Mouse (Mus musculus) limb, embryonic 13.5 days (tissue): ENCODE data around the gene Hs6st1. TPM values are rescaled to one million over a fixed set of nuclear protein-coding genes. Genes with fewer than 3 reads are reported as not detected.

Experiments used
- ATAC-seq: fragments of 200-750 bp; cut with Nextera tagmentation; 2 replicates; pipeline ENCODE4 v1.8.0; 2017; ENCODE audit warnings: low read depth, moderate number of reproducible peaks, moderate TSS enrichment; ENCODE audit not compliant: low FRiP score
- H3K27ac ChIP-seq: fragments of 300-500 bp; sonication (generic); 2 replicates; pipeline ENCODE4 v1.5.1; 2015; ENCODE audit warnings: inconsistent platforms, mild to moderate bottlenecking, moderate library complexity
- H3K27me3 ChIP-seq: fragments of 300-500 bp; sonication (generic); 2 replicates; pipeline ENCODE4 v1.6.1; 2015; ENCODE audit warnings: mild to moderate bottlenecking, inconsistent platforms
- H3K36me3 ChIP-seq: fragments of 300-500 bp; sonication (generic); 2 replicates; pipeline ENCODE4 v1.6.1; 2015; ENCODE audit warnings: inconsistent platforms, mild to moderate bottlenecking, moderate library complexity
- H3K4me1 ChIP-seq: fragments of 300-500 bp; sonication (generic); 2 replicates; pipeline ENCODE4 v1.6.1; 2015; ENCODE audit warnings: inconsistent platforms
- H3K4me2 ChIP-seq: fragments of 300-500 bp; sonication (generic); replicated peaks from 2 replicates; pipeline ENCODE4 v1.6.1; 2015; ENCODE audit warnings: inconsistent platforms, mild to moderate bottlenecking, moderate library complexity
- H3K4me3 ChIP-seq: fragments of 300-500 bp; sonication (generic); 2 replicates; pipeline ENCODE4 v1.5.1; 2015; ENCODE audit warnings: moderate library complexity, mild to moderate bottlenecking, inconsistent platforms
- H3K9ac ChIP-seq: fragments of 300-500 bp; sonication (generic); 2 replicates; pipeline ENCODE4 v1.6.1; 2015; ENCODE audit warnings: mild to moderate bottlenecking, inconsistent platforms
- H3K9me3 ChIP-seq: fragments of 300-500 bp; sonication (generic); 2 replicates; pipeline ENCODE4 v1.6.1; 2016; ENCODE audit warnings: inconsistent platforms
- WGBS: fragments of 180-500 bp; shearing (Covaris S2); methylation state at CpG from one replicate; pipeline ENCODE4 v1.1.7; 2015; 5-methylcytosine and 5-hydroxymethylcytosine counted together
- polyA plus RNA-seq: library from polyadenylated mRNA; unstranded; fragments of >200 nt; fragmentation: Nextera tagmentation; extraction: Ambion mirVana; gene quantifications from 2 replicates; pipeline ENCODE4 v1.2.1, GENCODE M21; 2015

Hs6st1 gene
- polyA plus RNA-seq, 1 experiment from 2014 or later, result 5.0 TPM

GRCm38 (mm10) chr1:36118061-36118685 is 50.0 kb downstream of the Hs6st1 start:
- no peak for ATAC-seq
- Histone ChIP-seq H3K9me3 (no peaks in the 10 kb centered on the region), H3K36me3 (no peaks in the 10 kb centered on the region), H3K4me1 (no peaks in the 10 kb centered on the region), H3K9ac (no peak overlapping the region), H3K27ac (no peak overlapping the region), H3K4me2 (no peak overlapping the region), H3K27me3 (no peaks in the 10 kb centered on the region), H3K4me3 (no peak overlapping the region)
- WGBS, result 84% methylated on average over 9 of the region's 9 CpGs

GRCm38 (mm10) chr1:36118958-36119357 is 50.8 kb downstream of the Hs6st1 start:
- H3K9me3 ChIP-seq, result no peaks in the 10 kb centered on the region
- H3K4me1 ChIP-seq, result no peaks in the 10 kb centered on the region
- WGBS, result 88% methylated on average over 3 of the region's 3 CpGs
- ATAC-seq, result no peak
- no peak overlapping the region for H3K4me3 ChIP-seq
- no peak overlapping the region for H3K4me2 ChIP-seq
- no peak overlapping the region for H3K9ac ChIP-seq
- no peak overlapping the region for H3K27ac ChIP-seq
- H3K27me3 ChIP-seq, result no peaks in the 10 kb centered on the region
- no peaks in the 10 kb centered on the region for H3K36me3 ChIP-seq

GRCm38 (mm10) chr1:36119426-36119825 is 51.2 kb downstream of the Hs6st1 start:
- no peak overlapping the region for H3K4me3 ChIP-seq
- WGBS, result 87% methylated on average over 4 of the region's 4 CpGs

GRCm38 (mm10) chr1:36121172-36121571 is 53.0 kb downstream of the Hs6st1 start:
- Histone ChIP-seq H3K36me3 (no peaks in the 10 kb centered on the region), H3K4me1 (no peaks in the 10 kb centered on the region), H3K9ac (no peak overlapping the region), H3K9me3 (0 out of 2 replicates have a peak, but pooled peaks cover 4% of the 10 kb centered on the region), H3K4me3 (no peak overlapping the region), H3K27ac (no peak overlapping the region), H3K27me3 (no peaks in the 10 kb centered on the region), H3K4me2 (no peak overlapping the region)
- no peak for ATAC-seq
- WGBS, result 89% methylated on average over 8 of the region's 8 CpGs

More at GRCm38 (mm10) chr1:36119426-36119825, 51.2 kb downstream of the Hs6st1 start:
- no peak for ATAC-seq
- no peak overlapping the region for H3K27ac ChIP-seq
- H3K36me3 ChIP-seq, result no peaks in the 10 kb centered on the region
- H3K4me1 ChIP-seq, result no peaks in the 10 kb centered on the region
- H3K9me3 ChIP-seq, result 0 out of 2 replicates have a peak, but pooled peaks cover under 1% of the 10 kb centered on the region
- H3K9ac ChIP-seq, result no peak overlapping the region
- H3K4me2 ChIP-seq, result no peak overlapping the region
- H3K27me3 ChIP-seq, result no peaks in the 10 kb centered on the region

GRCm38 (mm10) chr1:36125076-36125475 is 56.9 kb downstream of the Hs6st1 start:
- 67% methylated on average over 7 of the region's 7 CpGs for WGBS
- Histone ChIP-seq H3K9me3 (0 out of 2 replicates have a peak, but pooled peaks cover 4% of the 10 kb centered on the region), H3K27ac (no peak overlapping the region), H3K36me3 (no peaks in the 10 kb centered on the region), H3K9ac (no peak overlapping the region), H3K4me3 (no peak overlapping the region), H3K4me2 (no peak overlapping the region), H3K4me1 (no peaks in the 10 kb centered on the region), H3K27me3 (no peaks in the 10 kb centered on the region)
- no peak for ATAC-seq

- Histone ChIP-seq H3K36me3 (no peaks in the 10 kb centered on the region), H3K9ac (no peak overlapping the region), H3K4me1 (peaks cover 14% of the 10 kb centered on the region), H3K4me2 (no peak overlapping the region), H3K9me3 (0 out of 2 replicates have a peak, but pooled peaks cover 4% of the 10 kb centered on the region), H3K4me3 (no peak overlapping the region), H3K27me3 (no peaks in the 10 kb centered on the region), H3K27ac (no peak overlapping the region)
- 38% methylated on average over 4 of the region's 4 CpGs for WGBS
- ATAC-seq, result no peak
Measured at GRCm38 (mm10) chr1:36129126-36129525, 60.9 kb downstream of the Hs6st1 start.

GRCm38 (mm10) chr1:36129881-36130280 is 61.7 kb downstream of the Hs6st1 start:
- Histone ChIP-seq H3K9ac (no peak overlapping the region), H3K4me3 (no peak overlapping the region), H3K27me3 (no peaks in the 10 kb centered on the region), H3K4me1 (peaks cover 14% of the 10 kb centered on the region), H3K9me3 (no peaks in the 10 kb centered on the region), H3K27ac (no peak overlapping the region), H3K36me3 (no peaks in the 10 kb centered on the region), H3K4me2 (no peak overlapping the region)
- no peak for ATAC-seq
- 96% methylated on average over 8 of the region's 8 CpGs for WGBS

- H3K4me2 ChIP-seq, result no peak overlapping the region
- H3K4me1 ChIP-seq, result peaks cover 14% of the 10 kb centered on the region
- H3K9ac ChIP-seq, result no peak overlapping the region
- ATAC-seq, result no peak
- H3K36me3 ChIP-seq, result no peaks in the 10 kb centered on the region
- no peak overlapping the region for H3K27ac ChIP-seq
- no peaks in the 10 kb centered on the region for H3K9me3 ChIP-seq
- H3K4me3 ChIP-seq, result no peak overlapping the region
- WGBS, result 82% methylated on average over 4 of the region's 4 CpGs
- H3K27me3 ChIP-seq, result no peaks in the 10 kb centered on the region
Measured at GRCm38 (mm10) chr1:36130307-36131035, 62.3 kb downstream of the Hs6st1 start.

GRCm38 (mm10) chr1:36131154-36131553 is 63.0 kb downstream of the Hs6st1 start:
- peaks cover 14% of the 10 kb centered on the region for H3K4me1 ChIP-seq
- WGBS, result 53% methylated on average over 4 of the region's 4 CpGs
- no peaks in the 10 kb centered on the region for H3K27me3 ChIP-seq
- no peaks in the 10 kb centered on the region for H3K36me3 ChIP-seq
- H3K4me2 ChIP-seq, result no peak overlapping the region
- no peak overlapping the region for H3K27ac ChIP-seq
- H3K9ac ChIP-seq, result no peak overlapping the region
- no peaks in the 10 kb centered on the region for H3K9me3 ChIP-seq
- no peak for ATAC-seq
- no peak overlapping the region for H3K4me3 ChIP-seq

GRCm38 (mm10) chr1:36131766-36132165 is 63.6 kb downstream of the Hs6st1 start:
- Histone ChIP-seq H3K9me3 (no peaks in the 10 kb centered on the region), H3K36me3 (no peaks in the 10 kb centered on the region), H3K27ac (no peak overlapping the region), H3K27me3 (no peaks in the 10 kb centered on the region), H3K4me3 (no peak overlapping the region), H3K4me2 (no peak overlapping the region), H3K4me1 (peaks cover 14% of the 10 kb centered on the region), H3K9ac (no peak overlapping the region)
- WGBS, result 70% methylated on average over 8 of the region's 8 CpGs
- no peak for ATAC-seq

- H3K27me3 ChIP-seq, result no peaks in the 10 kb centered on the region
- no peak overlapping the region for H3K27ac ChIP-seq
- peaks cover 14% of the 10 kb centered on the region for H3K4me1 ChIP-seq
- no peaks in the 10 kb centered on the region for H3K9me3 ChIP-seq
- no peaks in the 10 kb centered on the region for H3K36me3 ChIP-seq
- no peak overlapping the region for H3K4me3 ChIP-seq
- H3K9ac ChIP-seq, result no peak overlapping the region
- 69% methylated on average over 4 of the region's 4 CpGs for WGBS
- ATAC-seq, result no peak
- H3K4me2 ChIP-seq, result no peak overlapping the region
Measured at GRCm38 (mm10) chr1:36132211-36132610, 64.0 kb downstream of the Hs6st1 start.

- Histone ChIP-seq H3K27ac (no peak overlapping the region), H3K9me3 (no peaks in the 10 kb centered on the region), H3K4me1 (peaks cover 16% of the 10 kb centered on the region), H3K4me3 (no peak overlapping the region), H3K27me3 (no peaks in the 10 kb centered on the region), H3K36me3 (no peaks in the 10 kb centered on the region), H3K4me2 (no peak overlapping the region), H3K9ac (no peak overlapping the region)
- no peak for ATAC-seq
- WGBS, result 84% methylated on average over 8 of the region's 8 CpGs
Measured at GRCm38 (mm10) chr1:36133041-36133440, 64.8 kb downstream of the Hs6st1 start.
